Mouse (Mus musculus): ENCODE data around the gene Slc44a4.

GRCm38 (mm10) chr17:34927306-34928019, 13.2 kb downstream of the Slc44a4 start:
- TF ChIP-seq POLR2A (IDR thresholded peaks at IDR 0.05; ENCODE audit: insufficient read length, low read depth), result no peak
- TF ChIP-seq MYOD1 (IDR thresholded peaks at IDR 0.05; ENCODE audit: control insufficient read depth in 1 of 3, insufficient read length in 2 of 3, low read depth in 2 of 3), result no peak
- no peak for TF ChIP-seq MAX (IDR thresholded peaks at IDR 0.05; ENCODE audit: low read depth)
- no peak for TF ChIP-seq MYOG (IDR thresholded peaks at IDR 0.05; ENCODE audit: control insufficient read depth in 1 of 3, insufficient read depth in 1 of 3, insufficient read length in 2 of 3, low read depth in 2 of 3)
- no peak for TF ChIP-seq TCF12 (IDR thresholded peaks at IDR 0.05; ENCODE audit: insufficient read depth, poor library complexity, severe bottlenecking)
- no peak for TF ChIP-seq USF1 (IDR thresholded peaks at IDR 0.05; ENCODE audit: low read depth)
- TF ChIP-seq REST (IDR thresholded peaks at IDR 0.05; ENCODE audit: insufficient read depth, insufficient read length), result no peak
- no peak for TF ChIP-seq SRF (IDR thresholded peaks at IDR 0.05; ENCODE audit: control insufficient read depth, insufficient read length, low read depth)
- no peak for TF ChIP-seq POLR2AphosphoS2 (IDR thresholded peaks at IDR 0.05; ENCODE audit: insufficient read length, low read depth)
- TF ChIP-seq CEBPB (IDR thresholded peaks at IDR 0.05; ENCODE audit: insufficient read depth, poor library complexity, severe bottlenecking), result no peak
- TF ChIP-seq E2F4 (IDR thresholded peaks at IDR 0.05; ENCODE audit: insufficient read depth), result no peak
